Mouse (Mus musculus): ENCODE measurements around the gene Ripply1. TPM values are rescaled to one million over a fixed set of nuclear protein-coding genes. Genes with fewer than 3 reads are reported as not detected.

Gene Ripply1
- not detected for total RNA-seq (2021)

GRCm38 (mm10) chrX:139782278-139783044 lies at the start of gene Ripply1:
Gene Ripply1, minus strand, starts transcription at chrX:139782353.
- intact Hi-C loops (cut with DNase I): no loop called here
- DNase-seq: no peak

- intact Hi-C loops (cut with DNase I): no loop called here
- DNase-seq: no peak
Observed at GRCm38 (mm10) chrX:139828363-139829092, 46.4 kb upstream of the Ripply1 start.

GRCm38 (mm10) chrX:139826926-139827325 lies 44.8 kb upstream of the Ripply1 start:
- intact Hi-C loops (cut with DNase I): no loop called here
- no peak for DNase-seq

- no peak for DNase-seq
- intact Hi-C loops (cut with DNase I): no loop called here
Observed at GRCm38 (mm10) chrX:139825402-139825801, 43.2 kb upstream of the Ripply1 start.

- no peak for DNase-seq
- intact Hi-C loops (cut with DNase I): no loop called here
Observed at GRCm38 (mm10) chrX:139815201-139815600, 33.0 kb upstream of the Ripply1 start.

- no peak for DNase-seq
- intact Hi-C loops (cut with DNase I): no loop called here
Observed at GRCm38 (mm10) chrX:139814018-139814635, 32.0 kb upstream of the Ripply1 start.

- no peak for DNase-seq
- intact Hi-C loops (cut with DNase I): no loop called here
Observed at GRCm38 (mm10) chrX:139813299-139814002, 31.3 kb upstream of the Ripply1 start.

GRCm38 (mm10) chrX:139812636-139813298 lies 30.6 kb upstream of the Ripply1 start:
- no peak for DNase-seq
- intact Hi-C loops (cut with DNase I): no loop called here

GRCm38 (mm10) chrX:139808501-139808900 lies 26.3 kb upstream of the Ripply1 start:
- peak; percentile 73 for DNase-seq
- intact Hi-C loops (cut with DNase I): no loop called here

- intact Hi-C loops (cut with DNase I): no loop called here
- DNase-seq: peak; percentile 70
Observed at GRCm38 (mm10) chrX:139808085-139808484, 25.9 kb upstream of the Ripply1 start.

- no peak for DNase-seq
- intact Hi-C loops (cut with DNase I): no loop called here
Observed at GRCm38 (mm10) chrX:139807391-139807790, 25.2 kb upstream of the Ripply1 start.

GRCm38 (mm10) chrX:139805918-139806317 lies 23.8 kb upstream of the Ripply1 start:
- DNase-seq: no peak
- intact Hi-C loops (cut with DNase I): no loop called here

GRCm38 (mm10) chrX:139803028-139803427 lies 20.9 kb upstream of the Ripply1 start:
- DNase-seq: no peak
- intact Hi-C loops (cut with DNase I): no loop called here

GRCm38 (mm10) chrX:139800406-139800878 lies 18.3 kb upstream of the Ripply1 start, which contains the start of gene Cldn2:
Gene Cldn2, plus strand, starts transcription at chrX:139800828.
- DNase-seq: no peak
- intact Hi-C loops (cut with DNase I): no loop called here

- intact Hi-C loops (cut with DNase I): no loop called here
- no peak for DNase-seq
Observed at GRCm38 (mm10) chrX:139799953-139800352, 17.8 kb upstream of the Ripply1 start.

- no peak for DNase-seq
- intact Hi-C loops (cut with DNase I): no loop called here
Observed at GRCm38 (mm10) chrX:139797875-139798274, 15.7 kb upstream of the Ripply1 start.

- intact Hi-C loops (cut with DNase I): no loop called here
- no peak for DNase-seq
Observed at GRCm38 (mm10) chrX:139796037-139796436, 13.9 kb upstream of the Ripply1 start.

- intact Hi-C loops (cut with DNase I): no loop called here
Observed at GRCm38 (mm10) chrX:139794072-139794845, 12.1 kb upstream of the Ripply1 start.

GRCm38 (mm10) chrX:139785764-139786163 lies 3.6 kb upstream of the Ripply1 start:
- intact Hi-C loops (cut with DNase I): no loop called here
- no peak for DNase-seq

More at GRCm38 (mm10) chrX:139794072-139794845, 12.1 kb upstream of the Ripply1 start:
- no peak for DNase-seq
